Mouse (Mus musculus) thymus, postnatal 25 days (tissue): ENCODE measurements around the gene Tnxb.
"Not testable (repeated sequence)": the region's sequence is repeated elsewhere in the genome, so short reads cannot be mapped to it uniquely, and the experiment has no call there.

Experiments used
- DNase-seq: peaks from one replicate; pipeline ENCODE4 v3.0.0; 2022

The Tnxb gene

GRCm38 (mm10) chr17:34743719-34744118, 73.4 kb downstream of the Tnxb start, which contains the start of gene C4b:
TSS of gene C4b (minus strand) at chr17:34743882.
- DNase-seq: no peak

GRCm38 (mm10) chr17:34744206-34744605, 73.9 kb downstream of the Tnxb start:
- no peak for DNase-seq

- DNase-seq: not testable (repeated sequence)
These were observed 74.3 kb downstream of the Tnxb start for GRCm38 (mm10) chr17:34744611-34745010.

- not testable (repeated sequence) for DNase-seq
These were observed 74.8 kb downstream of the Tnxb start for GRCm38 (mm10) chr17:34745166-34745565.

DNA sequence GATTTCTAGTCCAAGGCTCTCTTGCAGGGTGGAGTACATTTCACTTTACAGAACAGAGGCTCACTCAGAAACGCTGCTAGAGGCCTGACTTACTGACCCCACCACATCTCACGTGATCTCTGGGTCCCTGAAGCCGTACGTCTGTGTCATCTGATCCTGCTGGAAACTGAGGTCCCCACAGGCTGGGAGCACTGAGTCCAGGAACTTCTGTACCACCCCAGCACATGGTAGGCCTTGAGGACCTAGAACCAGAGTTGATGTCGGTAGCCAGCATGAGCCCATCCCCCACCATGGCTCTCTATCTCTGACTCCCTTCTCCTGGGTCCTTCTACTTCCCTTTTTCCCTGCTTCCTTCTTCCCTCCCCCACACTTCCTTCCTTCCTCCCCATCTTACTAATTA, 76.2 kb downstream of the Tnxb start:
- DNase-seq: no peak

- DNase-seq: no peak
These were observed 91.1 kb downstream of the Tnxb start for GRCm38 (mm10) chr17:34761471-34761870.
